Mouse (Mus musculus): ENCODE data around the gene Gm21970. TPM values are rescaled to one million over a fixed set of nuclear protein-coding genes. Genes with fewer than 3 reads are reported as not detected.

The Gm21970 gene
- polyA plus RNA-seq, 1 experiment, result not detected

DNA sequence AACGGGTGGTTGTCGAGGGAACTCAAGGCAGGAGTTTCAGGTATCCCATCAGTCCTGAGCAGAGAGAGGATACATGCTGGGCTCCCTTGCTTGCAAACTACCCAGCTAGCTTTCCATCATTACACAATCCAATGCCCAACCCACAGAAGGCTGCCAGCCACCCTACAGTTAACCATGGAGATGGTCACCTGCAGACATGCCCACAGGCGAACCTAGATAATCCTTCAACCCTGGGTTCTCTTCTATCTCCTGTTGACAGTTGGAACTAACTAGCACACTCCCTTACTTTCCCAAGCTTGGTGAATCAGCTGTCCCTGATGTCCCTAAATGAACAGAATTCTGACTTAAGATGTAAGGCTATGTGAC lies 4.4 kb upstream of the Gm21970 start:
- Histone ChIP-seq H3K27ac (ENCODE audit: insufficient read depth, low read depth, low read length) (no peak overlapping the region), H3K27me3 (ENCODE audit: control insufficient read depth, insufficient read depth, low read length) (no peaks in the 10 kb centered on the region), H3K36me3 (ENCODE audit: control insufficient read depth, insufficient read depth, low read length) (peaks cover 12% of the 10 kb centered on the region), H3K4me3 (ENCODE audit: low read depth, low read length) (no peak overlapping the region), H3K4me1 (ENCODE audit: control insufficient read depth, insufficient read depth, insufficient read length, low read length) (peaks cover 10% of the 10 kb centered on the region; the same call in 1 of the 2 replicates)
- WGBS, result 92% methylated on average over 3 of the region's 3 CpGs
- TF ChIP-seq POLR2A (IDR thresholded peaks at IDR 0.05; ENCODE audit: low read depth, low read length) (no peak), CTCF (IDR thresholded peaks at IDR 0.05; ENCODE audit: extremely low read depth, insufficient read length, insufficient replicate concordance, low read depth, low read length) (no peak)

DNA sequence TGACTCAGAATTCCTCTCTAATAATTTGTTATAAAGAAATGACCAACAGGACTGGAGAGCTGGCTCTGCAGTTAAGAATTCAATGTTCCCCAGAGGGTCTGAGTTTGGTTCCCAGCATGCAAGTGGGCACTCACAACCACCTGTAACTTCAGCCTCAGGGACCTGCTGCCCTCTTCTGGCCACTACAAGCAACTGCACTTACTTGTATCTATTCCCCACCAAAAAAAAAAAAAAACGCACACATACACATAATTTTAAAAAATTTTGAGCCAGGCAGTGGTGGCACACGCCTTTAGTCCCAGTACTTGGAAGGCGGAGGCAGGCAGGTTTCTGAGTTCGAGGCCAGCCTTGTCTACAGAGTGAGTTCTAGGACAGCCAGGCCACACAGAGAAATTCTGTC lies 1.4 kb upstream of the Gm21970 start:
- Histone ChIP-seq H3K27ac (ENCODE audit: insufficient read depth, low read depth, low read length) (no peak overlapping the region), H3K4me1 (ENCODE audit: control insufficient read depth, insufficient read depth, insufficient read length, low read length) (peaks cover 6% of the 10 kb centered on the region; the same call in 1 of the 2 replicates), H3K36me3 (ENCODE audit: control insufficient read depth, insufficient read depth, low read length) (peaks cover 10% of the 10 kb centered on the region), H3K27me3 (ENCODE audit: control insufficient read depth, insufficient read depth, low read length) (no peaks in the 10 kb centered on the region), H3K4me3 (ENCODE audit: low read depth, low read length) (no peak overlapping the region)
- TF ChIP-seq POLR2A (IDR thresholded peaks at IDR 0.05; ENCODE audit: low read depth, low read length), result no peak
- TF ChIP-seq CTCF (IDR thresholded peaks at IDR 0.05; ENCODE audit: extremely low read depth, insufficient read length, insufficient replicate concordance, low read depth, low read length), result peak; percentile 70; the same call in 1 of the 2 replicates
- 84% methylated on average over 4 of the region's 4 CpGs for WGBS

DNA sequence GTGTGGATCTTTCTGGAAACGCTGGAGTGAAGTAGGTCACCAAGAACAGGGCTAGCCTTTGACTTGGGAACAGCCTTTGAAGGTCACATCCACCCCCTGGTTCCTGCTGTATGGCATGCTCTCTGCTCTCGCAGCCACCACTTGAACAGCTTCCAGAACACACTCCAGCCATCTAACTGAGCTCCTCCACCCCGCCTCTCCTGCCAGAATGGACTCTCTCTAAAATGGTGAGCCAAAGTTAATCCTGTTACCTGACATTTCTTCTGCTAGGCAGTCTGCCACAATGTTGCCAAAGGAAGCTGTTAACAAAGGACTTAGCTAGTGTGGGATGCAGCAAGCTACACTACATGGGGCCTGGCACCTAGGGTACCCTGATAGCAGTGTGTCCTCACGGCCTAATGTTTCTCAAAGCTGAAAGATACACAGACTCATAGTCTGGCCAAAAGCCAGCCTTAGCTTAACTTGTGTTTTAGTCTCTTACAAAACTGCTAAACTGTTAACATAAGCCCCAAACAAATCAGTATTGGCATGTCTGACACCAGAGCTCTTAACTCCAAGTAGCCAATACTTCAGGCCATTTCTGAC lies 3.4 kb downstream of the Gm21970 start:
- peaks cover 2% of the 10 kb centered on the region; the same call in 1 of the 2 replicates for H3K36me3 ChIP-seq (ENCODE audit: control insufficient read depth, insufficient read depth, low read length)
- H3K27ac ChIP-seq (ENCODE audit: insufficient read depth, low read depth, low read length), result no peak overlapping the region
- 63% methylated on average over 4 of the region's 4 CpGs for WGBS
- H3K27me3 ChIP-seq (ENCODE audit: control insufficient read depth, insufficient read depth, low read length), result no peaks in the 10 kb centered on the region
- TF ChIP-seq CTCF (IDR thresholded peaks at IDR 0.05; ENCODE audit: extremely low read depth, insufficient read length, insufficient replicate concordance, low read depth, low read length), result no peak
- TF ChIP-seq POLR2A (IDR thresholded peaks at IDR 0.05; ENCODE audit: low read depth, low read length), result no peak
- H3K4me3 ChIP-seq (ENCODE audit: low read depth, low read length), result no peak overlapping the region
- H3K4me1 ChIP-seq (ENCODE audit: control insufficient read depth, insufficient read depth, insufficient read length, low read length), result no peaks in the 10 kb centered on the region

DNA sequence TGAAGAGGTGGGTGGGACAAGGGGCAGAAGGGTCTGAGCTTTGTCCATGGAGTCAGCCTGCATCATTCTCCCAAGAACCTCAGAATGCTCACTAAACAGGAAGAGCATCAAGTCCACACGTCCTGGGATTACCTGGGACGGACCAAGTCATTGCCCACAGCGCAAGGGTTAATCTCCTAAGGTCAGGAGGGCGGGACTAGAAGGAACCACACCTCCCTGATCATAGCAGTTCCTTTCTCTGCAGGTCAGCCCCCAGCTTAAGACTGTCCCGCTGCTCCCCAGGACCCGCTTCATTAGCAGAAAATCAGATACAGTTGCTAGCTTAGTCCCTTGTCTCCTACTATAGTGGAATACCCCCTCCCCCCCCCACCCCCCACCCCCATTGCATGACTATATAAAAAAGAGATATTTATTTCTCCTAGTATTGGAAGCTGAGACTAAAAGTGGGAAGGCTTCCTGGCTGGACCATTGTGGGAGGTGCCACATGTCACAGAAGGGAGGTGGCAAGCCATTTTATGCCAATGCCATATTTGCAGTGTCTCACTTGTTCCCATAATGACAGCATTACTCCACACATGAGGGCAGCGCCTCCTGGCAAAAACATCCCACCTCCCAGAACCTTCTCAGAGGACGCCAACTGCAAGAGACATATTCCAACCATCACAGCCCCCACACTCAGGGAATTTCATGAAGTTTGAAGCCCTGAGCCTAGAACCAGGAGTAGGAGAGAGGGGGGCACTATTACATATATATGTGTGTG lies 4.3 kb downstream of the Gm21970 start:
- TF ChIP-seq CTCF (IDR thresholded peaks at IDR 0.05; ENCODE audit: extremely low read depth, insufficient read length, insufficient replicate concordance, low read depth, low read length), result no peak
- TF ChIP-seq POLR2A (IDR thresholded peaks at IDR 0.05; ENCODE audit: low read depth, low read length), result no peak
- no peaks in the 10 kb centered on the region for H3K27me3 ChIP-seq (ENCODE audit: control insufficient read depth, insufficient read depth, low read length)
- WGBS, result 79% methylated on average over 8 of the region's 8 CpGs
- peaks cover 2% of the 10 kb centered on the region; the same call in 1 of the 2 replicates for H3K36me3 ChIP-seq (ENCODE audit: control insufficient read depth, insufficient read depth, low read length)
- H3K27ac ChIP-seq (ENCODE audit: insufficient read depth, low read depth, low read length), result no peak overlapping the region
- H3K4me3 ChIP-seq (ENCODE audit: low read depth, low read length), result no peak overlapping the region
- no peaks in the 10 kb centered on the region for H3K4me1 ChIP-seq (ENCODE audit: control insufficient read depth, insufficient read depth, insufficient read length, low read length)

DNA sequence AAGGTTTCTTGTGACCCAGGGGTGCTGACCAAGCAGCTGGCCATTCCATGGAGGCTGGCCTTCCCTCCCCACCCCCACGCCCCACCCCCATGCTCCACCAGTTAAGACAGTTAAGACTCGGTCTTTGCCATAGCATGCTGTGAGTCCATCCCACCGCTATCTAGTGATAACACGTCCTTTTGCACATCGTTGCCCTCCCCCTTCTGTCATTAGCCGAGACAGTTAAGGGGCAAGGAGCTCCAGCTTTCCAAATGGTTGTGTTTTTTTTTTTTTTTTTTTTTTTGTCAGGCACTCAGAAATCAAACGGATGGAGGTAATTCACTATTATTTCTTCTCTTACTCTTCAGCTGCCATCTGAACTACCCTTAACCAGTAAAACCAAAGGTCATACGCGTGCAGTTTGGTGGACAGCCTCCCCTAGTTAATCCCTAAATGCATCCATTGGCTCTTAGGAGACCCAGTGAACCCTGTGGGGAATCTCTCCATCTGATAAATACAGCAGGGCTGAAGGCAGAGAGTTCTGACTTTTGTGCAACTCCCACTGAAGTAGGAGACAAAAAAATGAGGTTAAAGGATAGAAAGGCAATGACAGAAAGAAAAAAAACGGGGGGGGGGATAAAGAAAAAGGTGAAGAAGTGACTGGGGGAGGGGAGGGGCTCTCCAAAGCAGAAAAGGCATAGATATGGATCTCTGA lies 5.5 kb downstream of the Gm21970 start:
- no peak overlapping the region for H3K27ac ChIP-seq (ENCODE audit: insufficient read depth, low read depth, low read length)
- H3K4me3 ChIP-seq (ENCODE audit: low read depth, low read length), result no peak overlapping the region
- H3K36me3 ChIP-seq (ENCODE audit: control insufficient read depth, insufficient read depth, low read length), result peaks cover 2% of the 10 kb centered on the region; the same call in 1 of the 2 replicates
- TF ChIP-seq POLR2A (IDR thresholded peaks at IDR 0.05; ENCODE audit: low read depth, low read length) (no peak), CTCF (IDR thresholded peaks at IDR 0.05; ENCODE audit: extremely low read depth, insufficient read length, insufficient replicate concordance, low read depth, low read length) (no peak)
- no peaks in the 10 kb centered on the region for H3K4me1 ChIP-seq (ENCODE audit: control insufficient read depth, insufficient read depth, insufficient read length, low read length)
- H3K27me3 ChIP-seq (ENCODE audit: control insufficient read depth, insufficient read depth, low read length), result no peaks in the 10 kb centered on the region
- 80% methylated on average over 10 of the region's 10 CpGs for WGBS

DNA sequence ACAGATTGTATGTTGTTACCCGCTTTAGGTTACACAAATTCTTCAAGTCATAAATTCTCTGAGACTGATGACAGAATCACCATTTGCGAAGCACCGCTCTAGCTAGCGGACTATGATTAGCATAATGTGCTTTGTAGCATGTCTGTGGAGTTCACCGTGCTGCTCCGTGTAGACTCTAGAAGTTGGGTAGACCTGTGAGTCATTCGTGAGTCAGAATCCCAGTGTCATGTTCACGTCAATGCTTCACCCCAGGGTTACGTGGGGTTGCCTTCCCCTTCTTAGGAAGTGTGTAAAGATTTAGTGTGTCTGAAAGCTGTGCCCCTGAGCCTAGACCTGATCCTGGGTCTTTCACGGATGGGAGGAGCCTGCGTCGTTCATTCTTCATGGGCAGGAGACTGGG lies 6.5 kb downstream of the Gm21970 start:
- no peak overlapping the region for H3K4me3 ChIP-seq (ENCODE audit: low read depth, low read length)
- H3K4me1 ChIP-seq (ENCODE audit: control insufficient read depth, insufficient read depth, insufficient read length, low read length), result no peaks in the 10 kb centered on the region
- no peak for TF ChIP-seq CTCF (IDR thresholded peaks at IDR 0.05; ENCODE audit: extremely low read depth, insufficient read length, insufficient replicate concordance, low read depth, low read length)
- TF ChIP-seq POLR2A (IDR thresholded peaks at IDR 0.05; ENCODE audit: low read depth, low read length), result no peak
- no peaks in the 10 kb centered on the region for H3K27me3 ChIP-seq (ENCODE audit: control insufficient read depth, insufficient read depth, low read length)
- WGBS, result 90% methylated on average over 12 of the region's 12 CpGs
- H3K36me3 ChIP-seq (ENCODE audit: control insufficient read depth, insufficient read depth, low read length), result peaks cover 2% of the 10 kb centered on the region; the same call in 1 of the 2 replicates
- H3K27ac ChIP-seq (ENCODE audit: insufficient read depth, low read depth, low read length), result no peak overlapping the region

DNA sequence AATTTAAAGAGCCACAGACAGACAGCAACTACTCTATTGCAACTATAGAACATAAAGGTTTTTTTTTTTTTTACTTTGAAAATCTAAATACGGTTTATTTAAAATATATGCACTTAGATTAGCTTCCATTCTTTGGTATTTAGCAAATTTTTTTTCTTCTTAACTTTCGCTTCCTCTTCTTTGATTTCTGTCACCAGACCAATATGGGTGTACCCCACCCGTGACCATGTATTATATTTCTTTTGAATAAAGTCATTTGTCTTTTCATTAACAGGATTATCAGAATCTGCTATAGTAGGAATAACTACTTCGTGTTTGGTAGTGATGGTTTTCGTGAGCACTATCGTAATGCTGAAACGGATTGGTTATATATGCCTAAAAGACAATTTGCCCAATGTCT lies 7.4 kb downstream of the Gm21970 start:
- 93% methylated on average over 7 of the region's 7 CpGs for WGBS
- no peak overlapping the region for H3K4me3 ChIP-seq (ENCODE audit: low read depth, low read length)
- no peaks in the 10 kb centered on the region for H3K27me3 ChIP-seq (ENCODE audit: control insufficient read depth, insufficient read depth, low read length)
- H3K4me1 ChIP-seq (ENCODE audit: control insufficient read depth, insufficient read depth, insufficient read length, low read length), result no peaks in the 10 kb centered on the region
- TF ChIP-seq CTCF (IDR thresholded peaks at IDR 0.05; ENCODE audit: extremely low read depth, insufficient read length, insufficient replicate concordance, low read depth, low read length) (no peak), POLR2A (IDR thresholded peaks at IDR 0.05; ENCODE audit: low read depth, low read length) (no peak)
- H3K36me3 ChIP-seq (ENCODE audit: control insufficient read depth, insufficient read depth, low read length), result peaks cover under 1% of the 10 kb centered on the region; the same call in 1 of the 2 replicates
- no peak overlapping the region for H3K27ac ChIP-seq (ENCODE audit: insufficient read depth, low read depth, low read length)
